In genomic region chr14:93534928-93535327, GRCm38 (mm10) we compare ENCODE assay signal across 31 mouse cellular contexts.
"Had no signal": no experiment of that assay in that cellular context is flagged by ENCODE, and none has a peak within 500 bp of the region (broad histone marks: within the 10 kb centered on the region; RNA-seq: fewer than 3 reads in every experiment).

No protein-coding gene starts in this region.

- H3K27me3 ChIP-seq: heart, embryonic 13.5 days; heart, embryonic 15.5 days; hindbrain, embryonic 12.5 days; intestine, embryonic 15.5 days; kidney, embryonic 15.5 days; limb, embryonic 12.5 days; liver, embryonic 13.5 days; liver, embryonic 15.5 days had no signal

- H3K4me2 ChIP-seq: heart, embryonic 11.5 days; heart, embryonic 13.5 days; heart, embryonic 15.5 days; hindbrain, embryonic 12.5 days; hindbrain, embryonic 14.5 days; intestine, embryonic 15.5 days; kidney, embryonic 15.5 days; limb, embryonic 12.5 days; liver, embryonic 11.5 days; liver, embryonic 13.5 days; liver, embryonic 15.5 days had no signal

- H3K36me3 ChIP-seq: heart, embryonic 13.5 days; heart, embryonic 15.5 days; hindbrain, embryonic 10.5 days; hindbrain, embryonic 12.5 days; intestine, embryonic 15.5 days; kidney, embryonic 15.5 days; limb, embryonic 10.5 days; limb, embryonic 12.5 days; liver, embryonic 13.5 days; liver, embryonic 15.5 days had no signal

- H3K9me3 ChIP-seq: heart, embryonic 13.5 days; heart, embryonic 15.5 days; hindbrain, embryonic 10.5 days; hindbrain, embryonic 12.5 days; intestine, embryonic 15.5 days; kidney, embryonic 15.5 days; limb, embryonic 10.5 days; limb, embryonic 12.5 days; liver, embryonic 13.5 days; liver, embryonic 15.5 days had no signal

- DNase-seq: gastrocnemius, postnatal 14 days; gastrocnemius, postnatal 36 days; heart, adult 11 months; heart, adult 2 months; heart, postnatal 14 days; heart, postnatal 4 days; kidney, adult 2 months; kidney, adult 9 months; kidney, postnatal 14 days; kidney, postnatal 36 days; layer of hippocampus, adult 9-11 months; layer of hippocampus, postnatal 36 days; liver; liver, embryonic 13.5 days; liver, postnatal 0 days had no signal

- H3K4me3 ChIP-seq: heart, adult 2 months; heart, embryonic 13.5 days; heart, embryonic 15.5 days; hindbrain, embryonic 10.5 days; hindbrain, embryonic 12.5 days; intestine, embryonic 15.5 days; kidney, embryonic 15.5 days; limb, embryonic 10.5 days; limb, embryonic 12.5 days; liver, embryonic 13.5 days; liver, embryonic 15.5 days had no signal

- H3K9ac ChIP-seq: heart, embryonic 13.5 days; heart, embryonic 15.5 days; hindbrain, embryonic 12.5 days; hindbrain, embryonic 14.5 days; intestine, embryonic 15.5 days; kidney, embryonic 15.5 days; limb, embryonic 12.5 days; liver, embryonic 13.5 days; liver, embryonic 15.5 days; liver, postnatal 0 days had no signal

- H3K4me1 ChIP-seq: heart, embryonic 15.5 days; hindbrain, embryonic 10.5 days; hindbrain, embryonic 12.5 days; intestine, embryonic 15.5 days; kidney, embryonic 15.5 days; limb, embryonic 10.5 days; limb, embryonic 12.5 days; liver, embryonic 13.5 days; liver, embryonic 15.5 days had no signal

- ATAC-seq: hindbrain, embryonic 16.5 days; inflammation-experienced regulatory T-cells, adult 6 months; intestine, embryonic 15.5 days; intestine, postnatal 0 days; liver, postnatal 0 days had no signal

- H3K27ac ChIP-seq: heart, adult 2 months; heart, embryonic 13.5 days; heart, embryonic 15.5 days; hindbrain, embryonic 10.5 days; hindbrain, embryonic 12.5 days; hindbrain, embryonic 14.5 days; intestine, embryonic 15.5 days; kidney, embryonic 15.5 days; kidney, postnatal 0 days; limb, embryonic 10.5 days; limb, embryonic 12.5 days; liver, embryonic 13.5 days; liver, embryonic 15.5 days had no signal
